Mouse (Mus musculus) ovary, postnatal 14 days (tissue): ENCODE data around the gene Eif4e2.

Source experiments
- DNase-seq: peaks from one replicate; pipeline ENCODE4 v3.0.0; 2022; ENCODE audit warnings: low spot score

Eif4e2 gene

GRCm38 (mm10) chr1:87203779-87204178 lies 9.9 kb upstream of the Eif4e2 start:
- DNase-seq, result no peak

DNA sequence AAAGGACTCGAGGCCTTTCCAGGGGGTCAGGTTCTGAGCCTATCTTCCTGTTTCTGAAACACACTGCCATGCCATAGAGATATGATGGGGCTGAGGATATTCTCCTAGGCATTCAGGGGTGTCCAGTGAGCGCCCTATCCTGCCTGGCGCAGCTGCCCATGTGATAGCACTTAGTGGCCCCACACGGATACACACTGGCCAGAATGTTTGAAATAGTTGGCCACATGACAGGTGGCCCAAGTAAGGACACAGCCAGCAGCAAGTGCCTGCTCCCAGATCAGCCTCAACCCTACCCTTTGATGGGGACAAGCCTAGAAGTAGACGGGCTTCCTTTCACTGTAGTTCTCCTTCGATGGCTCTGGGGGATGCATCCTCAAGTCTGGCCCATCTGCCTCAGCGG lies 9.2 kb upstream of the Eif4e2 start, which contains the start of gene Chrng:
Chrng (plus strand) TSS at position 193 of the 400 bp plus-strand sequence.
- no peak for DNase-seq

GRCm38 (mm10) chr1:87205038-87205437 lies 8.7 kb upstream of the Eif4e2 start:
- no peak for DNase-seq

GRCm38 (mm10) chr1:87205502-87205901 lies 8.2 kb upstream of the Eif4e2 start:
- no peak for DNase-seq

DNA sequence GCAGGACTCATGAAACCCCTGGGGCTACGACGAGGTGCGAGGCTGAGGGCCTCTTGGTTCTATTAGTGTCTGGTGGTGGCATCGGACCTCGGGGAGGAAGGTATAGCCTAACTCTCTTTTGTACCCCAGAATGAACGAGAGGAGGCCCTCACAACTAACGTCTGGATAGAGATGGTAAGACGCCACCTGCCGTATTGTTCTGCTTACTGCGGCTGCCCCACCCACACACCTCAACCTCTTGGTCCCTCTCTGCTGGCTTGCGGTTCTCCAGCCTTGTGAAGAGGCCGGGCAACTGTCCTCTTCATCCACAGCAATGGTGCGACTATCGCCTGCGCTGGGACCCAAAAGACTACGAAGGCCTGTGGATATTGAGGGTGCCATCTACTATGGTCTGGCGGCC lies 7.4 kb upstream of the Eif4e2 start:
- DNase-seq, result no peak

DNA sequence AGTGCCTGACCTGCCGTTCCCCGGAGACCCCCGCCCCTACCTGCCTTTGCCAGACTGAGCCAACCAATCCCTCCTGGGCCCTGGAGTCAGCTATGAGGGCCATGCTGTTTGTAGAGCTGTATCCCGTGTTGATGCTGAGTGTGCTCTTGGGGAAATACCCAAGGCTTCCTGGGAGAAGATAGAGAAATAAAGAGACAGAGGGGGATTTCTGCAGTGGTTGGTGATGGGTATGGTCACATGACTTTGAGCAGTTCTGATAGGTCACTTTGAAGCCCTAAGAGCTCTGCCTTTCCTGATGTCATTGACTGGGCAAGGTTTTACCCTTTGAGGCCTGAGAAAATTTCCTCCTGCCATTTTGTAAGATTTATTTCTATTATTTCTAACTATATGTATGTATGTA lies 2.3 kb upstream of the Eif4e2 start:
- no peak for DNase-seq

DNA sequence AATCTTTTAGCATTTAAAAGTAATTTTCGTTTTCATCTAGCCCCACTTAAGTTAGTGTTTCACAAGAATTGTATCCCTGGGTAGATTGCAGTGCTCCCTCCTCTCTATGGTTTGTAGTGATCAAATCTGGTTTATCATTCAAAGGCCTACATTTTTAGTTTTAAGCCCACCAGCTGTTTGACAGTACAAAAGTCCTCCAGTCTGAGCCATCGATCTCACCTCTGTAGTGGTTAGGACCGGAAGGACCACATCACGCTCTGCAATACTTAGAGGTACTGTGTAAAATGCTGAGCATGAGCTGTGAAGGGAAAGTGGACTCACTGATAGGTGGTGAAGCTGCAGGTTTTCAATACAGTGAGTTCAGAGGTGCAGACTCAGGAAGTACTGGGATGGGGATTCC lies 1.0 kb downstream of the Eif4e2 start:
- DNase-seq, result no peak

GRCm38 (mm10) chr1:87217938-87218337 lies 4.2 kb downstream of the Eif4e2 start:
- DNase-seq, result no peak

DNA sequence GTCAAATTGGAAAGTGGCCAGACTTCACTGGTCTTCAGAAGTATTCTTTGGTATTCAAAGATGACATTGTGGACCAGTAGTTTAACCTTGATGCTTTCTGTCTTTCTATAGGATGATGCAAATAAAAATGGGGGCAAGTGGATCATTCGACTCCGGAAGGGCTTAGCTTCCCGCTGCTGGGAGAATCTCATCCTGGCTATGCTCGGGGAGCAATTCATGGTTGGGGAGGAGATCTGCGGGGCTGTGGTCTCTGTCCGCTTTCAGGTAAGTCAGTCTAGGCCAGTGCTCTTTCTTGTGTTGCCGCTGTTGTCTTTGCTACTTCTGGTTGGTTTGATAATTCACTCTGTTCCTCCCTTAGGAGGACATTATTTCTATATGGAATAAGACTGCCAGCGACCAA lies 12.0 kb downstream of the Eif4e2 start:
- no peak for DNase-seq

DNA sequence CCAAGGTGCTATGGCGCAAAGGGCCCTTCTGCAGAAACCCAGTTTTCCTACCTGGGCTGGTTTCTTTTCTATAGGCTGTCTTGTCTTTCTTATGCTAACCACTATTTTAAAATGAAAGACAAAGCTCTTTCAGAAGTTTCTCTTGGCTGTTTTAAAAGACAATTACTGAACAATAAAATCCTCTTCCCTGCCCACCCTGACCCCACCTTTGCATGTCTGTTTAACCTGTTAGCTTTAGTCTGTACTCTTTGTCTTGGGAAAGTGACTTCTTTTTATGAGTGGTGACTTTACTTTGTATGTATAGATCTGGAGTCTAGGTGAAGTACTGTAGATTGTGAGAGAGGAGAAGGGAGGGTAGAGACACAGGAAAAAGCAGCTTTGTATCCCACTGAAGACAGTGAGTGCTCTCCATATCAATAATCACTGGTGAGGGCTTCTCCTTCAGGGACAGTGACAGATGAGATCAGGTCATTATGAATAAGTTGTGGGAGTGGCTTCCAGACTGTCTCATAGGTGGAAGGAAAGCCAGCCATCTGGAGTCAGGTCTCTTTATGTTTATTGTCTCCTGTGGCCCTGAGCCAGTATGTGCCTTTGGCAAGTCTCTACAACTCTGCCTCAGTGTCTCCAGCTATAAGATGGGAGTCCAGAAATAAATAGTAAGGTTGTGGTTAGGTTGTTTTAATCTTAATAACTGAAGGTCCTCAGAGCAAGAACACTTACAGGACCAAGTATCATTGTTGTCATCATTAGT lies 12.9 kb downstream of the Eif4e2 start:
- DNase-seq, result no peak

- no peak for DNase-seq
Observed at GRCm38 (mm10) chr1:87227160-87227550, 13.4 kb downstream of the Eif4e2 start.

DNA sequence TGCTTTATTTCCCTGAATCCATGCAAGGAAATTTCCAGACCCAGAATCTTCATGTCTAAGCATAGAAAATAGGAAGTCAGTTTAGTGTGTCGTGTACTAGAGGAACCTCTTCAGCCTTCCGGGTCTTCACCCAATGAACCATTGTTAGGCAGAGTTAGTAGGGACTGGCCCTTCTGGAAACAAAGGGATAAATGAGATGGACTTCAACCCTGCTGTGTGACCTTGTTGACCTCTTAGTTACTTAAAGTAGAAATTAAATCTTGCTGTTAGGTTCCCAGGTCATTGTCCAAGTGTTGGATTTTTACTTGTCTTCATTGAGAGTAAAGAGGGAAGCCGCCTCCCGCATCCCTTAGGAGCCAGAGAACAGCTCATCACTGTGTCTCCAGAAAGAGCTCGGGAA lies 16.9 kb downstream of the Eif4e2 start:
- no peak for DNase-seq

- DNase-seq, result no peak
Observed at GRCm38 (mm10) chr1:87232197-87232596, 18.5 kb downstream of the Eif4e2 start.

- no peak for DNase-seq
Observed at GRCm38 (mm10) chr1:87239056-87239455, 25.3 kb downstream of the Eif4e2 start.

- no peak for DNase-seq
Observed at GRCm38 (mm10) chr1:87243021-87243420, 29.3 kb downstream of the Eif4e2 start.

DNA sequence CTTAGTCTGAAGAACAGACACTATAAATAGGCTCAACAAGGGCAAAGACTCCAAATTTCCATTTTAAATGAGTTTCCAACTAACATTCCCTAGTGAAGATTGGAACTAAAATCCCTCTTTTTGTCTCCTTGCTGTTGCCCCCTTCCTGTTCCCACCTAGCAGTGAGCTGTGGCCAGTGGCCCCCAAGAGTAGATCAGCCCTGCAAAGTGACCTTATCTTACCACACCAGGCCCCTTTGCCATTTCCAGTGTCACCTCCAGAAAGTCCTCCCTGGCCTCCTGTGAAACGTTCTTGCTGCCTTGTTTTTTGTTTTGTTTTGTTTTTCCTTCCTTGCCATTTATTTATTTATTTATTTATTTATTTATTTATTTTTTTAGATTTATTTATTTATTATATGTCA lies 31.7 kb downstream of the Eif4e2 start:
- DNase-seq, result no peak

DNA sequence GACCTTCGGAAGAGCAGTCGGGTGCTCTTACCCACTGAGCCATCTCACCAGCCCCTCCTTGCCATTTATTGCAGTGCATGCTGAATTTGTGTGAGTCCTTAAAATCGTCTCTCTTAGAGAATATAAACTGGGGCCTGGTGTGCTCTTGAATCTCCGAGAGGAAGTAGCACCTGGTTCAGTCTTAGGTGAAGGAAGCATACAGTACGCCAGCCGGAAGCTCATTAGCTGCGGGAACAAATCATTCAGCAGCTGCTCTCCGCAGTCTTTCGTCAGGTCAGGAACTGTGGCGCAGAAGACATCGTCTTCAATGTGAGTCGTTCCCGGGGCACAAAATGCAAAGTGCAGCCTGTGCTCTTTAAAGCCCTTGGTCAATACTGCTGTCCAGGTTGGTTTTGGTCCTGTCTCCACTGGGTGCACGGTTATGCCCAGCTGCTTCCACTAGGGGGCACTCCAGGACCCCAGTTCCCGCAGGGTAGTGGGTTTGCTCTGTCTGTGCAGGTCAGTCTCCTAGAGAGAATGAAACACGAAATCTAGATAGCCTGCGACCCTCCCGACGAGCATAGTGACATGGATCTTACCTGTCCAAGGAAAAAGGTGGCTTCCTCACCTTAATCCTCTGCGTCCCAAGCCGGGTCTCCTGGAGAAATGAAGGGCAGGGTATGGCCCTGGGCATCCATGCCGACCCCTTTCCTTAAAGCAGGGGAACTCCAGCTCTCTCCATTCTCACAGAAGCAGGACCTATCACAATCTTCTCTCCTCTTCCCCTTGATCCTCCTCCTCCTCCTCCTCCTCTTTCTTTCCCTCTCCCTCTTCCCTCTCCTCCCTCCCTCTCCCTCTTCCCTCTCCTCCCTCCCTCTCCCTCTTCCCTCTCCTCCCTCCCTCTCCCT lies 32.5 kb downstream of the Eif4e2 start:
- DNase-seq, result peak; percentile 88

GRCm38 (mm10) chr1:87252040-87252609 lies 38.4 kb downstream of the Eif4e2 start:
- no peak for DNase-seq

DNA sequence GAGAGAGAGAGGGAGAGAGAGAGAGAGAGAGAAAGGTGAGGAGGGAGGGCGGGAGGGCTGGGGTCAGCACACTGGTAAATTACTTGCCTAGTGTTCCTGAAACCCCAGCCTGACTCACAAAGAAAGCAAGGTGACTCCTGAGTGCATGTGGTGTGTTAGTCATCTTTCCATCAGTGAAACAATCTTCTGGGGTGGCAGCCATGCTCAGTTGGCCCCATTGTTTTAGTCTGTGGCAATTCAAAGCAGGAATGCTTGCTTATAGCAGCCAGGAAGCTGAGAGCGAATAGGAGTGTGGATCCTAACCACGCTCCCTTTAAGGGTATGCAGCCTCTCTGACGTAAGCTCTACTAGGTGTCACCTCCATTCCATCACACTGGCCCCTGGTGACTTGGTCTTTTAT lies 41.5 kb downstream of the Eif4e2 start:
- no peak for DNase-seq

DNA sequence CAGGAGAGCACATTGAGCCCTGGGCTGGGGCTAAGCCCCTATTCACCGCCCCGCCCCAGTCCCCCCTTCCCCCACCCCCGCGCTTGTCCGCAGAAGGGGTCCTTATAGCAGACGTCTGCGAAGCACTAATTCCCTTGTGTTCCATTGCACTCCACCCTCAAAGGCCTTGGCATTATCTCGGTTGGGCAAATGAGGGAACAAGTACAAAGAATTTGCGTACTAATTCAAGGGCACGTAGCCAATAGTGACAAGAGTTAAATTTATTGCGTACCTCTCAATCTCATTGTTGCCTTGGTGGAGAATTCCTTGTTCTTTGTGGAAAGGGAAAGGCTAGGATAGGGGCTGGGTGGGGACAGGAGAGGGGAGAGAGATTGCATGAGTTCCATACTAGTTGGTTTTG lies 44.0 kb downstream of the Eif4e2 start:
- DNase-seq, result no peak

DNA sequence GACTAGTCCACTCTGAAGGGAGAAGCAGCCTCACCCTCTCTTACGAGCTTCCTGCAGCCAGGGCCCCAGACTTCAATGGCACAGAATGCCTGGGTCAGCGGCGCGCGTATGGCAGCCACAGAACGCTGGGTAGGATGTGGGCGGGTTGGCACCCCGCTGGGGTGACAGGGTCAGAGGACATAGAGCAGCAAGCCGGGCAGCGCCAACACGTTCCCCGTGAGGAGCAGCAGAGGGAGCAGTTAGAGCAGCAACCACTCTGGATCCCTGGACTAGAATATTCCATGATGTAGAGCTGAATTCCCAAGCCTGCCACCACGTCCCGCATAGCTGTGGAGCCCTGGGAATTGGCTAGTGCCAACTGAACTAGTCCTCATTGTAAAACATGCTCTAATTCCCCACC lies 44.8 kb downstream of the Eif4e2 start:
- no peak for DNase-seq

DNA sequence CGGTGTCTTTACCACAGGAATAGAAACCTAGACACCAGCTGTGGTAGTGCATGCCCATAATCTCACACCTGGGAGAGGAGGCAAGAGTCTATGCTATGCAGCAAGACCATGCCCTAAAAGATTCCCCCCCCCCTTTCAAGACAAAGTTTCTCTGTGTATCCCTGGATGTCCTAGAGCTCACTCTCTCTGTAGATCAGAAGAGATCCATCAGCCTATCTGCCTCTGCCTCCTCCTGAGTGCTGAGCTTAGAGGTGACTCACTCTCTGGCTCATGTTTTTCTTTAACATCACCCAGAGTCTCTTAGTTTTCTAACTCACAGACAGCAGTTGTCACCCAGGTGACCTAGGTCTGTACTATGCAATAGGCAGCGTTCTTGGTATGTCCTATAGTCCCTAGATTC lies 45.6 kb downstream of the Eif4e2 start:
- no peak for DNase-seq

- DNase-seq, result no peak
Observed at GRCm38 (mm10) chr1:87263257-87263656, 49.5 kb downstream of the Eif4e2 start.
